Mouse (Mus musculus) heart, postnatal 0 days (tissue): Measurements from ENCODE around the gene Dnah8.

Experiments
- CTCF ChIP-seq: IDR thresholded peaks from 2 replicates; pipeline ENCODE4 v1.5.1; 2016; ENCODE audit warnings: antibody characterized with exemption, control low read depth, low read depth
- EP300 ChIP-seq: IDR thresholded peaks from 2 replicates; pipeline ENCODE4 v1.6.1; 2016; ENCODE audit warnings: antibody characterized with exemption, low read depth

DNA sequence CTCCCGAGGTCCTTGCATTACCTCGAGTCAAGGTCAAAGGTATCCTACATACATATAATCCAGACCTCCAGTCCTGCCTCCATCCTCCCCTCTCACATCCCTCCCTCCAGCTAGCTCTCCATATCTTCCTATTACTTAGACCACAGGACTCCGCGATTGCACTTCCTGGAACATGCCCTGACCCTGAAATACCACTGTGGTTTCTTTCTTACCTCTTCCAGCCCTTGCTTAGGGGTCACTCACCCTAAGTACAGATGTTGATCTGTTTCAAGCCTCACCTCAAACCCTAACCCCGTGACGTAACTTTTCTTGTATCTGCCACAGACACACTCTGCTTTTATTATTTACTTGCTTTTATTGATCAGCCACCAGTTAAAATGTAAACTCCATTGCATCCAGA is 218.2 kb downstream of the Dnah8 start:
- TF ChIP-seq CTCF = no peak
- no peak for TF ChIP-seq EP300
